Mouse (Mus musculus) ES-Bruce4 (cell line): Measurements from ENCODE around the gene Gnaq. TPM values are rescaled to one million over a fixed set of nuclear protein-coding genes. Genes with fewer than 3 reads are reported as not detected.

Experiments used
- H3K27ac ChIP-seq: 2 replicates; pipeline ENCODE4 v1.5.1; 2012; ENCODE audit warnings: low read length, inconsistent platforms; ENCODE audit not compliant: insufficient read depth
- H3K27me3 ChIP-seq: 2 replicates; pipeline ENCODE4 v1.6.1; 2012; ENCODE audit warnings: mild to moderate bottlenecking, low read length, inconsistent platforms; ENCODE audit not compliant: control insufficient read depth, poor library complexity, insufficient read depth, severe bottlenecking
- H3K36me3 ChIP-seq: 2 replicates; pipeline ENCODE4 v1.6.1; 2012; ENCODE audit warnings: inconsistent platforms, mild to moderate bottlenecking, low read length, moderate library complexity; ENCODE audit not compliant: control insufficient read depth, poor library complexity, insufficient read depth, severe bottlenecking
- H3K4me1 ChIP-seq: one replicate; pipeline ENCODE4 v1.8.1; 2011; ENCODE audit warnings: low read length; ENCODE audit not compliant: control insufficient read depth, insufficient read depth
- H3K4me3 ChIP-seq: 2 replicates; pipeline ENCODE4 v1.5.1; 2011; ENCODE audit warnings: low read depth, mild to moderate bottlenecking, low read length
- H3K9ac ChIP-seq: 2 replicates; pipeline ENCODE4 v1.6.1; 2012; ENCODE audit warnings: low read depth, mild to moderate bottlenecking, inconsistent platforms; ENCODE audit not compliant: poor library complexity, severe bottlenecking
- H3K9me3 ChIP-seq: replicated peaks from 2 replicates; pipeline ENCODE4 v1.6.1; 2012; ENCODE audit warnings: mild to moderate bottlenecking, low read length, inconsistent platforms; ENCODE audit not compliant: control insufficient read depth, poor library complexity, insufficient read depth, severe bottlenecking
- CTCF ChIP-seq: IDR thresholded peaks from one replicate; pipeline ENCODE4 v1.8.1; 2011; ENCODE audit warnings: low read depth, low read length
- EP300 ChIP-seq: IDR thresholded peaks from 2 replicates; pipeline ENCODE4 v1.6.1; 2011; ENCODE audit warnings: low read depth, low read length; ENCODE audit not compliant: insufficient read depth
- POLR2A ChIP-seq: IDR thresholded peaks from one replicate; pipeline ENCODE4 v1.8.1; 2011; ENCODE audit warnings: low read length; ENCODE audit not compliant: insufficient read depth
- polyA plus RNA-seq: library from polyadenylated mRNA; stranded (reverse); fragments of >200 nt; gene quantifications from 2 replicates; pipeline ENCODE4 v1.2.4, GENCODE M21; 2011; ENCODE audit warnings: low read depth; ENCODE audit not compliant: missing spikeins, insufficient read depth, insufficient read length

Gnaq gene
- polyA plus RNA-seq, 1 experiment: 37.7 TPM

DNA sequence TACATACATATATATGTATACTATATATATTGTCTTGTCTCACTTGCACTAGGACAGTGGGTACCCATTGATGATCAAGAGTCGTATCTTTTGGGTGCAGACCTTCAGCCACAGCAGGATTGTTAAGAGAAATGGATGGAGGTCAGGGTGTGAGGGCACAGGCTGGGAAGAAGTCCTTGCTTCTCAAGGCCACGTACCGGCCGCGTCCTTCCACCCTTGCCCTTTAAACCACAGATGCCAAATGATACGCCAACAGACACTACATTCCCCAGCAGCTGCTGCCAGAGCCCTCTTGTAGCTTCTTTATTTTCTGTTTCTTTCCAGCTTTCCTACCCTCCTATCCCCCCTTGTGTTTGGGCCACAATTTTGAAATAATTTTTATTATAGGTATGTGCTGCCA, 251.5 kb downstream of the Gnaq start:
- no peak for TF ChIP-seq CTCF
- no peak for TF ChIP-seq EP300
- TF ChIP-seq POLR2A: no peak
- Histone ChIP-seq H3K4me3 (no peak overlapping the region), H3K9ac (no peak overlapping the region), H3K9me3 (no peaks in the 10 kb centered on the region), H3K27ac (no peak overlapping the region), H3K36me3 (no peaks in the 10 kb centered on the region), H3K27me3 (no peaks in the 10 kb centered on the region), H3K4me1 (no peaks in the 10 kb centered on the region)

DNA sequence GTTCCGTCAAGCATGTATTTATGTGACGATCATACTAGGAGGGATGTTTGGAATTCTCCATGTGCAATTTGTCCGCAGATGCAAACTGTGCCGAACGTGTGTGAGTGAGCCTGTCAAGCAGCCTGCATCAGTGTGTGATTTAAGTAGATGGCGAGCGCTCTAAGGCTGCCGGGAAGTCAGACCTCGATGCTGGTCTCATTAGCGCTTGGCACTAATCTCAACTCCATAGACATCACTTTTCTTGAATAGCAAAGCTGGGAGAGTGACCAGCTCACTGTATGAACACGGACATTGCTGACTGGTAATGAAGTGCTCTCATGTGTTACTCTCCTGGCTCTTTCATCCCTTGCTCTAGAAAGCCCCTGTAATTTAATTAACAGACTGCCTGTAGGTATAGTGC, 252.3 kb downstream of the Gnaq start:
- Histone ChIP-seq H3K27ac (no peak overlapping the region), H3K4me1 (no peaks in the 10 kb centered on the region), H3K36me3 (no peaks in the 10 kb centered on the region), H3K27me3 (no peaks in the 10 kb centered on the region), H3K9ac (no peak overlapping the region), H3K4me3 (no peak overlapping the region), H3K9me3 (no peaks in the 10 kb centered on the region)
- TF ChIP-seq EP300: no peak
- TF ChIP-seq POLR2A: no peak
- TF ChIP-seq CTCF: no peak

DNA sequence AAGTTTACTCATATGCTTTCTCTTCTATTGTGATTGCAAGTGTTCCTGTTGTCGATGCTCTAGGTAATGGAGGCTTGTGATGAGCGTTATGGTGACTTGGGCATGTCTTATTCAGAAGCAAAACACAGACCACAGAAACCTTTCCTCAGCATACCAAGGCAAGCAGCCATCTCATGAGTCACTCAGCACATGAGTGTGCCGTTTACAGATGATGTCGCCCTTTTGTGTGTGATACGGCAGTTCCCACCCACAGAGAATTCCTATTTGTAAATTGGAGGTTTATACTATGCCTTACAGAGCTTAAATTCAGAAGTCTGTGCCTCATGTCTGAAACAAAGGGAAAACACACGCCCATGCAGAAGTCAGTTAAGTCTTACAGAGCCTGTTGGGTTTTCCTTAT, 253.9 kb downstream of the Gnaq start:
- Histone ChIP-seq H3K9me3 (no peaks in the 10 kb centered on the region), H3K27ac (no peak overlapping the region), H3K4me3 (no peak overlapping the region), H3K9ac (no peak overlapping the region), H3K36me3 (no peaks in the 10 kb centered on the region), H3K4me1 (no peaks in the 10 kb centered on the region), H3K27me3 (no peaks in the 10 kb centered on the region)
- no peak for TF ChIP-seq EP300
- TF ChIP-seq CTCF: no peak
- TF ChIP-seq POLR2A: no peak

- TF ChIP-seq CTCF: no peak
- no peak for TF ChIP-seq EP300
- H3K4me3 ChIP-seq: no peak overlapping the region
- no peaks in the 10 kb centered on the region for H3K4me1 ChIP-seq
- no peak overlapping the region for H3K9ac ChIP-seq
- no peaks in the 10 kb centered on the region for H3K9me3 ChIP-seq
- no peaks in the 10 kb centered on the region for H3K36me3 ChIP-seq
- no peaks in the 10 kb centered on the region for H3K27me3 ChIP-seq
- no peak overlapping the region for H3K27ac ChIP-seq
These were observed 257.7 kb downstream of the Gnaq start for GRCm38 (mm10) chr19:16390192-16390795.

- H3K9me3 ChIP-seq: no peaks in the 10 kb centered on the region
- H3K4me1 ChIP-seq: no peaks in the 10 kb centered on the region
- H3K9ac ChIP-seq: no peak overlapping the region
- no peak overlapping the region for H3K4me3 ChIP-seq
- H3K36me3 ChIP-seq: no peaks in the 10 kb centered on the region
- H3K27ac ChIP-seq: no peak overlapping the region
- TF ChIP-seq EP300: no peak
- no peak for TF ChIP-seq CTCF
- TF ChIP-seq POLR2A: no peak
- H3K27me3 ChIP-seq: no peaks in the 10 kb centered on the region
These were observed 261.8 kb downstream of the Gnaq start for GRCm38 (mm10) chr19:16394381-16394780.

- Histone ChIP-seq H3K27me3 (no peaks in the 10 kb centered on the region), H3K9me3 (no peaks in the 10 kb centered on the region), H3K36me3 (no peaks in the 10 kb centered on the region), H3K4me1 (no peaks in the 10 kb centered on the region), H3K27ac (no peak overlapping the region), H3K4me3 (no peak overlapping the region), H3K9ac (no peak overlapping the region)
- TF ChIP-seq CTCF: no peak
- no peak for TF ChIP-seq EP300
- TF ChIP-seq POLR2A: no peak
These were observed 270.5 kb downstream of the Gnaq start for GRCm38 (mm10) chr19:16403101-16403500.
